Mouse (Mus musculus): Measurements from ENCODE around the gene Hmg20b.

DNA sequence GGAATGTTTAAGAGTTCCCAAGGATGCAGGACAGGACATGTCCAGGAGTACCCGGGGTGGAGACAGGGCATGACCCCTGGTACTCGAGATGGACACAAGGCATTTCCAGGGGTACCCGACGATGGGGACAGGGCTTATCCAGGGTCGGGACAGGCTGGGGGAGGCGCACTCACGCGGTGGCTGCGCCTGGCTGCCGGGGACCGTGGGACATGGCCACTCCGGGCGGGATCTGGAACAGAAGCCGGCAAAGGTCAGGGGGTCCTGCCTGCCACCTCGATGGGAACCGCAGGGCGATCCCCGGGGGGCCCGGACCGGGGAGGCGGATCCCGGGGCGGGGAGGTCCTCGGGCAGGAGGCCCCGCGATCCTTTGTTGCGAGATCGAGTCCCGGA is 324 bp downstream of the Hmg20b start:
- TF ChIP-seq POLR2A (IDR thresholded peaks at IDR 0.05; ENCODE audit: borderline replicate concordance, insufficient read depth, low read length) (no peak), CTCF (IDR thresholded peaks at IDR 0.05; ENCODE audit: borderline replicate concordance, insufficient read depth, low read depth, low read length) (no peak)

All from cerebellum, adult 2 months (tissue).